Mouse (Mus musculus) spleen, adult 2 months (tissue): ENCODE measurements around the gene Txk.

ENCODE experiments used
- CTCF ChIP-seq: fragments of 200-500 bp; IDR thresholded peaks from 2 replicates; pipeline ENCODE4 v1.5.1; 2011; ENCODE audit warnings: mild to moderate bottlenecking, inconsistent platforms; ENCODE audit not compliant: insufficient read depth, insufficient read length, insufficient replicate concordance; ENCODE audit errors: extremely low read depth
- POLR2A ChIP-seq: fragments of 200-500 bp; IDR thresholded peaks from 2 replicates; pipeline ENCODE4 v1.6.1; 2011; ENCODE audit warnings: low read depth, low read length, inconsistent platforms

DNA sequence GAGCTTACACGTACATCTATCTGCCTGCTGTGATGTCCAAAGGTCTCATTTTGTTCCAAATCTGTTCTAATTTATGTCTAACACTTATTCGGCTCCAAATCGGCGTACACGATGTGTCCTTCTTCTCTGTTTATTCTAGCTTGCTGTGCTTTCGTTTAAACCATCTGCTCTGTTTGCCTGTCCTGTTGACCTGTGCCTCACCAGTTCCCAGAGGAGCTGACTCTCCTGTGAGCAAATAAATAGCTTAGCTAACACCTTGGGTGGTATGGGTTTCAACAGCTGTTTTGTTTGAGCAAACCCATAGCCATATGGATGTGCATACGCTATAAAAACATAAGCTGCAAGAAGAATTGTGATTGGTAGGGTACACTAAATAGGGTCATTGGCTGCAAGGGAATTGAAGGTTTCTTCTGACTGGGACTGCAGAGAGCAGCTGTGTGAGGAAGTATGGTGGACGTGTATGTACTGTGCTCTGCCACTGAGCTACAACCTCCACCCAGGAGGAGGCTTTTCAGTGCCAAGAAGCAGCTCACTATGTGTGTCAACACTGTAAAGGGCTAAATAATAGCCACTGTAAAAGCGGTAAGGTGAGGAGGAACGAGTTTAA, 99.4 kb downstream of the Txk start:
- TF ChIP-seq POLR2A = no peak
- TF ChIP-seq CTCF = no peak
